Mouse (Mus musculus): ENCODE measurements at regions not wholly inside any gene's neighbourhood (a gene's known extent, or its start where the extent isn't known, plus 50 kb on each side); places are given as distances from the start of the nearest gene placed in this dataset.

- intact Hi-C loops (cut with DNase I): loop anchor here (5.0 kb wide), 1 partner anchor 76 kb away; the partner anchor contains the start of gene Zfp36l2
- no peak for DNase-seq (ENCODE audit: low spot score in 2 of 2)
Observed at GRCm38 (mm10) chr17:84110945-84111344, 76.8 kb downstream of the Zfp36l2 start.

- intact Hi-C loops (cut with DNase I): loop anchor here (5.0 kb wide), 1 partner anchor 77 kb away; the partner anchor contains the start of gene Zfp36l2
Observed at GRCm38 (mm10) chr17:84110000-84110695, 77.6 kb downstream of the Zfp36l2 start.

DNA sequence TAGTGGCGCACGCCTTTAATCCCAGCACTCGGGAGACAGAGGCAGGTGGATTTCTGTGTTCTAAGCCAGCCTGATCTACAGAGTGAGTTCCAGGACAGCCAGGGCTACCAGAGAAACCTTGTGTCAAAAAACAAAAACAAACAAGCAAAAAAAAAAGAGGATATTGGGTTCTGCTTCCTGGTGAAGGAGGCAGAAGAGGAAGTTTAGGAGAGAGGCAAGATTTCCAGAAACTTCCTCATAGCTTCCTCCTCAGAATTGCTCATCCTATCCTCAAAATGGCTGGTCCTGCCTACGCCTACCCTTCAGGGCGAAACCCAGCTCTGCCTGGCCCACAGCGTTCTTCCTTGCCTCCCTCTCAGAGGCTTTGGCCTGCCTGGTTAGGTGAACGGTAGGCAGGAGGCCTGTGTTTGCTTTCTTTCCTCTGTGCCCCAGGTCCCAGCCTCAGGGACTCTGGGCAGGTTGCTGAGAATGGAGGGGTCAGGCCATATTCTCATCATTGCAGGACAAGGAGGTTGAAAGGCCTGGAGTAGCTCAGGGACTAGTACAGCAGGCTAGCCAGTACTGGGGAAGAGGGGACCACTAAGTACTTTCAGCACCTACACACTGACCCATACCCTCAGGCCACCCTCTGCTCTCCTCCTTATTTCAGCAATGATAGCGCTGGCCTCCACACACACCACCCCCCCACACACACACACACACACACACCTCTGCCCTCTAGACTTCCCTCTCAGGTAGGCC is 79.6 kb downstream of the Zfp36l2 start:
- DNase-seq (ENCODE audit: low spot score in 2 of 2): no peak
- intact Hi-C loops (cut with DNase I): no loop called here

More at GRCm38 (mm10) chr17:84110000-84110695, 77.6 kb downstream of the Zfp36l2 start:
- DNase-seq (ENCODE audit: low spot score in 2 of 2): no peak

GRCm38 (mm10) chr17:84107497-84107896 is 80.2 kb downstream of the Zfp36l2 start:
- intact Hi-C loops (cut with DNase I): no loop called here
- DNase-seq (ENCODE audit: low spot score in 2 of 2): no peak

- no peak for DNase-seq (ENCODE audit: low spot score in 2 of 2)
- intact Hi-C loops (cut with DNase I): no loop called here
Observed at GRCm38 (mm10) chr17:84104242-84104641, 83.5 kb downstream of the Zfp36l2 start.

- intact Hi-C loops (cut with DNase I): no loop called here
- DNase-seq (ENCODE audit: low spot score in 2 of 2): peak; percentile 30 to 39
Observed at GRCm38 (mm10) chr17:84103344-84103743, 84.4 kb downstream of the Zfp36l2 start.

DNA sequence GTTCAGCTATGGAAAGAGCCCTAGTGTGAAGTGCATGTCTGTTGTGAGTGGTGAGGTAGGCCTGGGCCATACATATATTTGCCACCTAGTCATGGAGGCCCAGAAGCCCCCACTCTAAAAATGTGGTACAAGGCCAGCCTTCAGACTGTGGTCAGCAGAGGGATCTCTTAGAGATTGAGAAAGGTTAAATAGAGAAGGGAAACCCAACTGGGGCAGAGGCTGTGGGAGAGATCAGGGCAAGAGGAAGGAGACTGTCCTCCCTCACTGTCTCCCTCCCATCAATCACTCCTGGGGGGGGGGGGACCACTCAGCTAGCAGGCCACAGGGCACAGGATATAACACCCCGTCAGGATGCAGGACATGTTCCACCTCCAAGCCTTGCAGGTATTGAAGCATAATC is 86.1 kb downstream of the Zfp36l2 start:
- intact Hi-C loops (cut with DNase I): no loop called here
- DNase-seq (ENCODE audit: low spot score in 2 of 2): no peak

GRCm38 (mm10) chr17:84100523-84100922 is 87.2 kb downstream of the Zfp36l2 start:
- DNase-seq (ENCODE audit: low spot score in 2 of 2): peak in 1 of 2 experiments; percentile 26
- intact Hi-C loops (cut with DNase I): no loop called here

- DNase-seq (ENCODE audit: low spot score in 2 of 2): no peak
- intact Hi-C loops (cut with DNase I): loop anchor here (5.0 kb wide), 1 partner anchor 72 kb away; no protein-coding TSS in a partner anchor
Observed at GRCm38 (mm10) chr17:84099737-84100136, 88.0 kb downstream of the Zfp36l2 start.

- intact Hi-C loops (cut with DNase I): loop anchor here (5.0 kb wide), 1 partner anchor 71 kb away; no protein-coding TSS in a partner anchor
Observed at GRCm38 (mm10) chr17:84097871-84098430, 89.8 kb downstream of the Zfp36l2 start.

GRCm38 (mm10) chr17:84097286-84097685 is 90.5 kb downstream of the Zfp36l2 start:
- DNase-seq (ENCODE audit: low spot score in 2 of 2): no peak
- intact Hi-C loops (cut with DNase I): loop anchor here (5.0 kb wide), 1 partner anchor 70 kb away; no protein-coding TSS in a partner anchor

More at GRCm38 (mm10) chr17:84097871-84098430, 89.8 kb downstream of the Zfp36l2 start:
- DNase-seq (ENCODE audit: low spot score in 2 of 2): no peak

GRCm38 (mm10) chr17:84096345-84097260 is 91.1 kb downstream of the Zfp36l2 start:
- peak; percentile 71 to 78 for DNase-seq (ENCODE audit: low spot score in 2 of 2)
- intact Hi-C loops (cut with DNase I): loop anchor here (5.0 kb wide), 1 partner anchor 69 kb away; no protein-coding TSS in a partner anchor

DNA sequence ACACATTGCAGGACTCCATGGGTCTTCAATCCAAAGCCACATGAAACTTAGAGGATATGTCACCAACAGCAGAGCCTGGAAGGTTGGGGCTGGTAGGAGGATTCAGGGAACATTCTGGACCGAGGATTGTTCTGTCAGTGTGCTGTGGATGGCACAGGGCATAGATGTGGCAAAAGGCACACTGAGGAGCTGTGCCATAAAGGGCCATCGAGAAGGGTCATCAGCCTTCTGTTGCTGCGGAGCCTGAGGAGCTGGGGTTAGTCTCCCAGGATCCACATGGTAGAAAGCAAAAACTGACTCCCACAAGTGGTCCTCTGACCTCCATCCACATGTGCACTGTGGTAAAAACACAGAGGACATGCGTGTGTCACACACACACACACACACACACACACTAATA is 91.9 kb downstream of the Zfp36l2 start:
- no peak for DNase-seq (ENCODE audit: low spot score in 2 of 2)
- intact Hi-C loops (cut with DNase I): loop anchor here (5.0 kb wide), 1 partner anchor 69 kb away; no protein-coding TSS in a partner anchor

- intact Hi-C loops (cut with DNase I): loop anchor here (5.0 kb wide), 1 partner anchor 68 kb away; no protein-coding TSS in a partner anchor
- DNase-seq (ENCODE audit: low spot score in 2 of 2): no peak
Observed at GRCm38 (mm10) chr17:84095089-84095488, 92.7 kb downstream of the Zfp36l2 start.

- intact Hi-C loops (cut with DNase I): no loop called here
- no peak for DNase-seq (ENCODE audit: low spot score in 2 of 2)
Observed at GRCm38 (mm10) chr17:84086394-84086793, 101.4 kb downstream of the Zfp36l2 start.

- intact Hi-C loops (cut with DNase I): no loop called here
- no peak for DNase-seq (ENCODE audit: low spot score in 2 of 2)
Observed at GRCm38 (mm10) chr17:84085721-84086120, 102.0 kb downstream of the Zfp36l2 start.

- DNase-seq (ENCODE audit: low spot score in 2 of 2): peak in 1 of 2 experiments; percentile 33
- intact Hi-C loops (cut with DNase I): no loop called here
Observed at GRCm38 (mm10) chr17:84085232-84085631, 102.5 kb downstream of the Zfp36l2 start.

DNA sequence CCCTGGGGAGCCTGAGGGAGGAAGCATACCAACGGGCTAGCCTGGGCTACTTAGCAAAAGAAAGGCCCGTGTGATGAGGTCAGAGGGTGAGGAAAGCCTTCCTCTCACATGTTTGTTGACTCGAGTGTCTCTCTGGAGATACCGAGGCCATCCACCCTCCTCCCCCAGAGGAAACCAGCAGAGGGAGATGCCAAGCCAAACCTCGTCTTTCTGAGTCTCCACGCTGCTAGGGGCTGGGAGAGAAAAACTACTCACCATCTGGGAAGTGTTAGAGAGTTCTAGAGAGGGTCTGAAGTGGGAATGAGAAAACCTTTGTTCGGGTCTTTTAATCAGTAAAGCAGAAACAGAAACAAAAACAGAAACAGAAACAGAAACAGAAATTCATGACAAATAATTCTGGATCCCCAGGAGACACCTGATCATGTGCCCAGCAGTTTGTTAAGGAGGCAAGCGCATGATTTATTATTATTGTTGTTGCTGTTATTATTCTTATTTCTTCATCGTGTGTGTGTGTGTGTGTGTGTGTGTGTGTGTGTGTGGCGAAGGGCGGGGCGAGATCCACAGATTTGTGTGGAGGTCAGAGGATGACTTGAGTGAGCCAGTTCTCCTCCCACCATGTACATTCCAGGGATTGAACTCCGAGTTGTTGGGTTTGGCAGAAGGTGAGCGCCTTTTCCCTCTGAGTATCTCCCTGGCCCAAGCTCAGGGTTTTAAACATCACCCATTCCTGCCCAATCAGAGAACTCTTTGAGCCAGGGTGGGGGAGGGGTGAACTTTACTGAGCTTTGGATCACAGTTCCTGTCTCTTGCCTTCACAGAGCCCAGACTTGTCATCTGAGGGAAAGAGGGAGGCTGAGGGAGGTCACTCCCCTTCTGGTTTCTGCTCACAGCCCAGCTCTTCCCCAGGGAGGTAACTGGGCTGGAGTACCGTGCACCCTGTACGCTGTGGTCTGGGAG is 104.2 kb downstream of the Zfp36l2 start:
- intact Hi-C loops (cut with DNase I): no loop called here
- DNase-seq (ENCODE audit: low spot score in 2 of 2): no peak

All from left cerebral cortex, postnatal 14 days (tissue).